Mouse (Mus musculus): ENCODE measurements around the gene Mest.

- TF ChIP-seq CTCF (IDR thresholded peaks at IDR 0.05; ENCODE audit: extremely low read depth, insufficient read length, insufficient replicate concordance, low read depth, low read length) = no peak
- TF ChIP-seq POLR2A (IDR thresholded peaks at IDR 0.05; ENCODE audit: low read depth, low read length) = no peak
Measured at GRCm38 (mm10) chr6:30693350-30693991, 29.9 kb upstream of the Mest start, which contains the start of gene Cep41.
